Mouse (Mus musculus) layer of hippocampus, postnatal 36 days (tissue): ENCODE measurements at regions not wholly inside any gene's neighbourhood (a gene's known extent, or its start where the extent isn't known, plus 50 kb on each side); places are given as distances from the start of the nearest gene placed in this dataset.
"Not testable (repeated sequence)": the region's sequence is repeated elsewhere in the genome, so short reads cannot be mapped to it uniquely, and the experiment has no call there.

Source experiments
- DNase-seq, 2 experiments: peaks; one replicate each; pipeline ENCODE4 v3.0.0; 2022

GRCm38 (mm10) chr10:8136662-8137061 lies 180.6 kb upstream of the Tab2 start:
- DNase-seq = no peak

GRCm38 (mm10) chr10:8135272-8135671 lies 179.2 kb upstream of the Tab2 start:
- no peak for DNase-seq

- no peak for DNase-seq
Measured at GRCm38 (mm10) chr10:8134398-8134797, 178.4 kb upstream of the Tab2 start.

GRCm38 (mm10) chr10:8133451-8133952 lies 177.5 kb upstream of the Tab2 start:
- no peak for DNase-seq

- DNase-seq = no peak
Measured at GRCm38 (mm10) chr10:8132795-8133194, 176.8 kb upstream of the Tab2 start.

GRCm38 (mm10) chr10:8130472-8131241 lies 174.6 kb upstream of the Tab2 start:
- peak; percentile 41 to 50 for DNase-seq

GRCm38 (mm10) chr10:8130057-8130456 lies 174.0 kb upstream of the Tab2 start:
- no peak for DNase-seq

GRCm38 (mm10) chr10:8124124-8124523 lies 168.1 kb upstream of the Tab2 start:
- DNase-seq = no peak

GRCm38 (mm10) chr10:8121895-8122294 lies 165.9 kb upstream of the Tab2 start:
- no peak for DNase-seq

- no peak for DNase-seq
Measured at GRCm38 (mm10) chr10:8116821-8117220, 160.8 kb upstream of the Tab2 start.

GRCm38 (mm10) chr10:8114932-8115331 lies 158.9 kb upstream of the Tab2 start:
- DNase-seq = not testable (repeated sequence)

- DNase-seq = no peak
Measured at GRCm38 (mm10) chr10:8114530-8114929, 158.5 kb upstream of the Tab2 start.

- no peak for DNase-seq
Measured at GRCm38 (mm10) chr10:8100489-8100888, 144.5 kb upstream of the Tab2 start.

GRCm38 (mm10) chr10:8095924-8096323 lies 139.9 kb upstream of the Tab2 start:
- DNase-seq = no peak

- no peak for DNase-seq
Measured at GRCm38 (mm10) chr10:8095206-8095605, 139.2 kb upstream of the Tab2 start.

GRCm38 (mm10) chr10:8091871-8092552 lies 136.0 kb upstream of the Tab2 start:
- no peak for DNase-seq

GRCm38 (mm10) chr10:8089296-8089695 lies 133.3 kb upstream of the Tab2 start:
- DNase-seq = no peak

- DNase-seq = no peak
Measured at GRCm38 (mm10) chr10:8088737-8089136, 132.7 kb upstream of the Tab2 start.

GRCm38 (mm10) chr10:8088321-8088720 lies 132.3 kb upstream of the Tab2 start:
- DNase-seq = no peak

- DNase-seq = no peak
Measured at GRCm38 (mm10) chr10:8087106-8087505, 131.1 kb upstream of the Tab2 start.

- DNase-seq = no peak
Measured at GRCm38 (mm10) chr10:8086442-8086841, 130.4 kb upstream of the Tab2 start.

- no peak for DNase-seq
Measured at GRCm38 (mm10) chr10:8077904-8078811, 122.1 kb upstream of the Tab2 start.

GRCm38 (mm10) chr10:8072463-8072862 lies 116.4 kb upstream of the Tab2 start:
- DNase-seq = no peak
